Mouse (Mus musculus) liver, postnatal 0 days (tissue): Measurements from ENCODE around the gene Nudt4.

Experiments
- CTCF ChIP-seq: sonication (generic); IDR thresholded peaks from 2 replicates; pipeline ENCODE4 v1.5.1; 2016; ENCODE audit warnings: antibody characterized with exemption, low read depth
- EP300 ChIP-seq: IDR thresholded peaks from 2 replicates; pipeline ENCODE4 v1.6.1; 2016; ENCODE audit warnings: antibody characterized with exemption, low read depth, mild to moderate bottlenecking

DNA sequence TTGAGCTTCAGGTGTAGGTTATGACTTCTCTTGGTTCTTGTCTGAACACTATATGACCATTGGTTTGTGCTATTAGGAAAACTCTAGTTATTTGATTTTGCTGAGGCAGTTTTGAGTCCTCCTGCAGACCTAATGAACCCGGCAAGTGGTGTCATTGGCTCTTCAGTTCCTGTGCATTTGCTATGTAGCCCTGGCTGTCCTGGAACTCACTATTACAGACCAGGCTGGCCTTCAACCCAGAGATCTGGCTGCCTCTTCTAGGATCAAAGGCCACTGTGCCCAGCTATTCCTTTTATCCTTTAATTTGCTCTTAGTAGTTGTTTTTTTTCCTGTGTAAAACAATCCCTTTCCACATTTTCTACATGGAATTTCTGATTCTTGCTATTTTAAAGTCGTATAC is 20.6 kb downstream of the Nudt4 start:
- TF ChIP-seq CTCF (no peak), EP300 (no peak)
